Mouse (Mus musculus) C2C12 (cell line): ENCODE data around the gene Arpc1a.

Experiments used
- CTCF ChIP-seq: IDR thresholded peaks from one replicate; pipeline ENCODE4 v1.5.1; 2011; ENCODE audit not compliant: control insufficient read depth, insufficient read depth, insufficient read length
- USF1 ChIP-seq: IDR thresholded peaks from one replicate; pipeline ENCODE4 v1.6.1; 2011; ENCODE audit warnings: low read depth, mild to moderate bottlenecking, control low read depth, moderate library complexity

GRCm38 (mm10) chr5:145083632-145084451, at the start of gene Arpc1a, which contains the start of gene Kpna7:
- TF ChIP-seq CTCF (no peak), USF1 (no peak)
